Mouse (Mus musculus) embryo, embryonic 10 days (tissue): ENCODE measurements at regions not wholly inside any gene's neighbourhood (a gene's known extent, or its start where the extent isn't known, plus 50 kb on each side); places are given as distances from the start of the nearest gene placed in this dataset.
A peak's percentile ranks its signal among the peaks of the same experiment; 100 is the strongest.

Experiments used
- DNase-seq: peaks from one replicate; pipeline ENCODE4 v3.0.0-alpha.2; 2015; ENCODE audit warnings: low spot score

- no peak for DNase-seq
Observed at GRCm38 (mm10) chr4:131590136-131590535, 248.0 kb downstream of the Ptpru start.

- no peak for DNase-seq
Observed at GRCm38 (mm10) chr4:131591456-131591855, 246.6 kb downstream of the Ptpru start.

- no peak for DNase-seq
Observed at GRCm38 (mm10) chr4:131597996-131598395, 240.1 kb downstream of the Ptpru start.

GRCm38 (mm10) chr4:131614434-131614833 is 223.7 kb downstream of the Ptpru start:
- DNase-seq: no peak

GRCm38 (mm10) chr4:131615587-131615986 is 222.5 kb downstream of the Ptpru start:
- DNase-seq: no peak

- DNase-seq: no peak
Observed at GRCm38 (mm10) chr4:131638105-131638504, 200.0 kb downstream of the Ptpru start.

- DNase-seq: peak; percentile 23
Observed at GRCm38 (mm10) chr4:131656034-131656433, 182.1 kb downstream of the Ptpru start.

- peak; percentile 68 for DNase-seq
Observed at GRCm38 (mm10) chr4:131657922-131658321, 180.2 kb downstream of the Ptpru start.

GRCm38 (mm10) chr4:131660931-131661330 is 177.2 kb downstream of the Ptpru start:
- DNase-seq: no peak

GRCm38 (mm10) chr4:131671784-131672515 is 166.1 kb downstream of the Ptpru start:
- DNase-seq: no peak

- DNase-seq: no peak
Observed at GRCm38 (mm10) chr4:131677966-131678365, 160.1 kb downstream of the Ptpru start.

- DNase-seq: no peak
Observed at GRCm38 (mm10) chr4:131683176-131683575, 154.9 kb downstream of the Ptpru start.

- no peak for DNase-seq
Observed at GRCm38 (mm10) chr4:131685544-131685943, 152.5 kb downstream of the Ptpru start.

- peak; percentile 87 for DNase-seq
Observed at GRCm38 (mm10) chr4:131694232-131694631, 143.9 kb downstream of the Ptpru start.

- DNase-seq: no peak
Observed at GRCm38 (mm10) chr4:131695941-131696912, 141.9 kb downstream of the Ptpru start.
